Mouse (Mus musculus) limb, embryonic 10.5 days (tissue): ENCODE data around the gene Plin4. TPM values are rescaled to one million over a fixed set of nuclear protein-coding genes. Genes with fewer than 3 reads are reported as not detected.

Source experiments
- DNase-seq: peaks from one replicate; pipeline ENCODE4 v3.0.0-alpha.2; 2017; ENCODE audit warnings: low spot score
- H3K27ac ChIP-seq: fragments of 300-500 bp; sonication (generic); 2 replicates; pipeline ENCODE4 v1.5.1; 2016; ENCODE audit warnings: mild to moderate bottlenecking
- H3K27me3 ChIP-seq: fragments of 300-500 bp; sonication (generic); 2 replicates; pipeline ENCODE4 v1.6.1; 2016; ENCODE audit warnings: low read depth, mild to moderate bottlenecking; ENCODE audit not compliant: poor library complexity, severe bottlenecking
- H3K36me3 ChIP-seq: fragments of 300-500 bp; sonication (generic); 2 replicates; pipeline ENCODE4 v1.6.1; 2016; ENCODE audit warnings: mild to moderate bottlenecking, moderate library complexity
- H3K4me1 ChIP-seq: fragments of 300-500 bp; sonication (generic); 2 replicates; pipeline ENCODE4 v1.6.1; 2016
- H3K4me3 ChIP-seq: fragments of 300-500 bp; sonication (generic); 2 replicates; pipeline ENCODE4 v1.5.1; 2016; ENCODE audit warnings: mild to moderate bottlenecking, moderate library complexity
- H3K9me3 ChIP-seq: fragments of 300-500 bp; sonication (generic); replicated peaks from 2 replicates; pipeline ENCODE4 v1.6.1; 2016; ENCODE audit warnings: mild to moderate bottlenecking
- WGBS: fragments of 180-500 bp; shearing (Covaris S2); methylation state at CpG from one replicate; pipeline ENCODE4 v1.1.7; 2016; 5-methylcytosine and 5-hydroxymethylcytosine counted together
- polyA plus RNA-seq: library from polyadenylated mRNA; unstranded; fragments of >200 nt; fragmentation: Nextera tagmentation; extraction: Ambion mirVana; gene quantifications from 2 replicates; pipeline ENCODE4 v1.2.1, GENCODE M21; 2016

The Plin4 gene
- polyA plus RNA-seq, 1 experiment from 2014 or later: 0.10 TPM

DNA sequence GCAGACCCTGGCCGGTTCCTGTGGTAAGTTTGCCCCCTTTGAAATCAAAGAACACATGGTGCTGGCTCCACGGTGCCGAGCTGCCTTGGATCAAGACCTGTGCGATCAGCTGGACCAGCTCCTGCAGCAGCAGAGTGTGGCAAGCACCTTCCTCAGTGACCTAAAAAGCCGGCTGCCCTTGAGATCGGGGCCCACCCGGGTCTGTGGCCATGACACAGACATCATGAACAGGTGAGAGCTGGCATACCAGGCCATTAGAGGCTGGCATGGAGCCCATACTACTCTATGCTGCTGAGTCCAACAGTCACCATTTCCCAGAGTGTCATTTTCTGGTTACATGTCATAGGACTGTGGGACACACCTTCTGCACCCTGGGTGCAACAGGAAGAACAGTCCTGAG is 47.5 kb downstream of the Plin4 start:
- no peaks in the 10 kb centered on the region for H3K9me3 ChIP-seq
- H3K27me3 ChIP-seq: no peaks in the 10 kb centered on the region
- no peak overlapping the region for H3K4me3 ChIP-seq
- WGBS: 95% methylated on average over 7 of the region's 7 CpGs
- no peaks in the 10 kb centered on the region for H3K4me1 ChIP-seq
- peaks cover 100% of the 10 kb centered on the region for H3K36me3 ChIP-seq
- DNase-seq: no peak
- no peak overlapping the region for H3K27ac ChIP-seq

DNA sequence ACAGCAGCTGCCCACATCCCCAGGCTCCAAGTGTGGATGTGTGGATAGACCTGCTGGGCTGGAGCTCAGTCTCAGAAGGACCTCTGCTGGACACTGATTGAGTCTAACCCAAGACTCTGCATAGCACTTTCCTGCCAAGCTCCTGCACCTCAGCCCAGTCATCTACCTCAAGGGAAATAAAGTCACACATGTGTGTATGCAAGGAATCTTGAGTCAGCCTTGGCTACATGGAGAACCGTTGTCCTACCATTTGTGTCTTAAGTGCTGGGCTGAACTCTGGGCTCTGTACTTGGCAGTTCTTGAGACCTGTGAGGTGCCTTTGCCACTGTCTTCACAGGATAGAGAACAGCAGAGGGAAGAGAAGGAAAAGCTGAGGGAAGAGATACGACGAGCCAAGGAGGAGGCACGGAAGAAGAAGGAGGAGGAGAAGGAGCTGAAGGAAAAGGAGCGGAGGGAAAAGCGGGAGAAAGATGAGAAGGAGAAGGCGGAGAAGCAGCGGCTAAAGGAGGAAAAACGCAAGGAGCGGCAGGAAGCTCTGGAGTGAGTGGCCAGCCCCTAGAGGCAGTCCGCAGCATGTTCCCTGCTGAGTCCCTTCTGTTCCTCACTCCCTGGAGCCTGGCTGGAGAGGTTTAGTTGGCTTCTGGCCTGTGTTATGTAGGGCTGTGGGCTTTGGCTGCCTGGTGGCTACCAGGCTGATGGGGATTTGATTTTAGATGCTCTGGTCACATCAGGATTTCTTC is 52.1 kb downstream of the Plin4 start:
- no peak for DNase-seq
- Histone ChIP-seq H3K27me3 (no peaks in the 10 kb centered on the region), H3K27ac (no peak overlapping the region), H3K4me3 (no peak overlapping the region), H3K36me3 (peaks cover 97% of the 10 kb centered on the region), H3K9me3 (no peaks in the 10 kb centered on the region), H3K4me1 (no peaks in the 10 kb centered on the region)
- WGBS: 82% methylated on average over 11 of the region's 11 CpGs

DNA sequence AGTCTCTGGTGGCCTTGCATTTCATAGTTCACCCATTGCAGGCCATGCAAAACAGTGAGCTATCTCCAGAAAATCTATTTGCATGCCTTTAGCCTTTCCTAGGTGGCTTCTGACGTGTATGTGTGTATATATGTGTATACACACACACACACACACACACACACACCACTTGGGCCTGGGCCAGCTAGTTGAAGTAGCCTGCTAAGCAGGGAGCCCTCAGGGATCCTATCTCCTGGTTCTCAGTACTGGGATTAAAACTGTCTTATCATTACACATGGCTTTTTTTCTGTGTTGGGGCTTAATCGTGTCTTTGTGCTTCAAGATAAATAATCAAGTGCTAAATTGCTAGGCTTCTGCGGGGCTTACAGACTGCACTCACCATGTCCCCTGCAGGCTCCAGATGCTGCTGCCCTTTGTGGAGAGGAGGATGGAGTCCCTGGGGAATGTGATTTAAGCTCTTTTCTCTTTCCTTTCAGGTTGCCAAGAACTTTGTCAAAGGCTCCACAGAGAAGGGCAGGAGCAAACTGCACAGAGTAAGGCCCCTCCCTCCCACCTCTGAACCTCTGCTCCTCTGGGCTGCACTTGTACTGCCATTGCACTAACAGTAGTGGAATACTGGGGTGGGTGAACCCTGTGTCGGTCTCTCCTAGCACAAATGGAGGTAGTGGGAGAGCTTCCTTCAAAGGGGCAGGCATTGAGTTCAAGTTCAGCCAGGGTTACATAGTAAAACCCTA is 53.5 kb downstream of the Plin4 start:
- peaks cover 97% of the 10 kb centered on the region for H3K36me3 ChIP-seq
- no peaks in the 10 kb centered on the region for H3K4me1 ChIP-seq
- H3K27me3 ChIP-seq: no peaks in the 10 kb centered on the region
- no peak overlapping the region for H3K4me3 ChIP-seq
- WGBS: 90% methylated on average over 4 of the region's 4 CpGs
- H3K27ac ChIP-seq: no peak overlapping the region
- H3K9me3 ChIP-seq: no peaks in the 10 kb centered on the region
- DNase-seq: no peak

DNA sequence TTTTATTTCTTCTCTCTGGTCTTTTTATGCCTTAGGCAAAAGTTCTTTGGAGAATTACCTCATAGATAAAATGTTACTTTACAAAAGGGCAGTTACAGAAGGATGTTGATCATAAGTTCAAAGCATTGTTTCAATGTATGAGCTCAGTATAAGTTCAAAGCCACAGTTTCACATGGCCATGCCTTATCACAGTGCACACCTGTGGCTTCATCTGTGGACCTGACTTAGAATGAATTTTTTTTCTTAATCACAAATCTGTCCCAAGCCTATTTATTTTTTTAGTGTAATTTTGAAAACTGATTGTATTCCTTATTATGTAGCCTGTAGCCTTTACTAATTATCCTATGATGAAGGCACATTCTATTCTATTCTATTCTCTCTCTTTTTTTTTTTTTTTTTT is 54.7 kb downstream of the Plin4 start:
- Histone ChIP-seq H3K36me3 (peaks cover 97% of the 10 kb centered on the region), H3K9me3 (no peaks in the 10 kb centered on the region), H3K27me3 (no peaks in the 10 kb centered on the region), H3K4me1 (no peaks in the 10 kb centered on the region), H3K4me3 (no peak overlapping the region), H3K27ac (no peak overlapping the region)
- DNase-seq: no peak

DNA sequence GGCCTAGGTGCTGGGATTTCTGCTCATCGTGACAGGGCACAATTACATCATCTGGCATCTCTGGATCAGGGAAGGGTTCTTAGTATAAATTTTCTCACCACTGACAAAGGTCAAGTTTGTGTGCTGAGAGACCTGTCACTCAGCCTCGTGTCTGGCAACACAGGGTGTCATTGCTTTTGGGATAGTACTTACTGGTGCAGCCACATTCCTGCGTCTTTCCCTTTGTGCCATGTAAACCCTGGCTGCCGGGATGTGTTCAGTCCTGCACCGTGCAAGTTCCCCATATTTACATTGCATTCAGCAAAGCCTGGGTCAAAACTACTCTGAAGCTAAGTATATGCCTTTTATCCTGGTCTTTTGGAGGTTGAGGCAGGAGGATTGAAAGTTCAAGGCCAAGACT is 58.2 kb downstream of the Plin4 start:
- Histone ChIP-seq H3K9me3 (no peaks in the 10 kb centered on the region), H3K4me3 (no peak overlapping the region), H3K27me3 (no peaks in the 10 kb centered on the region), H3K27ac (no peak overlapping the region), H3K36me3 (peaks cover 97% of the 10 kb centered on the region), H3K4me1 (no peaks in the 10 kb centered on the region)
- DNase-seq: no peak
- 91% methylated on average over 5 of the region's 5 CpGs for WGBS

Other genes starting within 250 kb of the Plin4 start
- gene Zfp119a, start 230.9 kb downstream of the Plin4 start, polyA plus RNA-seq: 7.3 and 9.5 TPM in 2 replicates
- gene Zfp959, start 217.7 kb downstream of the Plin4 start, polyA plus RNA-seq: 13.2 and 15.5 TPM in 2 replicates
- 3.9 and 5.0 TPM in 2 replicates for gene Zfp119b, start 160.3 kb downstream of the Plin4 start, polyA plus RNA-seq
- gene Ebi3, start 157.2 kb downstream of the Plin4 start, polyA plus RNA-seq: 0.90 and 1.1 TPM in 2 replicates
- gene Yju2, start 150.7 kb downstream of the Plin4 start, polyA plus RNA-seq: 27.7 and 28.5 TPM in 2 replicates
- gene Shd, start 139.3 kb downstream of the Plin4 start, polyA plus RNA-seq: 23.6 and 39.7 TPM in 2 replicates
- 44.0 and 56.6 TPM in 2 replicates for gene Fsd1, start 123.3 kb downstream of the Plin4 start, polyA plus RNA-seq
- 6.4 and 7.3 TPM in 2 replicates for gene Stap2, start 104.2 kb downstream of the Plin4 start, polyA plus RNA-seq
- 115 and 130 TPM in 2 replicates for gene Mpnd, start 104.1 kb downstream of the Plin4 start, polyA plus RNA-seq
- gene Sh3gl1, start 73.2 kb downstream of the Plin4 start, polyA plus RNA-seq: 181 and 187 TPM in 2 replicates
- 54.7 and 60.2 TPM in 2 replicates for gene Chaf1a, start 69.4 kb downstream of the Plin4 start, polyA plus RNA-seq
- 33.3 and 40.3 TPM in 2 replicates for gene Ubxn6, start 34.8 kb downstream of the Plin4 start, polyA plus RNA-seq
- 205 and 213 TPM in 2 replicates for gene Hdgfl2, start 30.2 kb downstream of the Plin4 start, polyA plus RNA-seq
- 0.21 and 0.36 TPM in 2 replicates for gene Plin5, start 7.8 kb upstream of the Plin4 start, polyA plus RNA-seq
- gene Lrg1, start 12.2 kb upstream of the Plin4 start, polyA plus RNA-seq: 0.23 TPM in 1 of 2 replicates, not detected in the other
- gene Sema6b, start 30.5 kb upstream of the Plin4 start, polyA plus RNA-seq: 0.88 and 1.0 TPM in 2 replicates
- 6.1 and 10.6 TPM in 2 replicates for gene Tnfaip8l1, start 52.7 kb upstream of the Plin4 start, polyA plus RNA-seq
- gene Mydgf, start 74.1 kb upstream of the Plin4 start, polyA plus RNA-seq: 78.0 and 80.7 TPM in 2 replicates
- gene Dpp9, start 109.1 kb upstream of the Plin4 start, polyA plus RNA-seq: 44.5 and 44.8 TPM in 2 replicates
- gene Fem1a, start 147.0 kb upstream of the Plin4 start, polyA plus RNA-seq: 12.2 and 14.6 TPM in 2 replicates
- gene Ticam1, start 167.0 kb upstream of the Plin4 start, polyA plus RNA-seq: 3.0 TPM in 2 replicates
- 78.2 and 89.7 TPM in 2 replicates for gene Plin3, start 183.1 kb upstream of the Plin4 start, polyA plus RNA-seq
- not detected in 2 replicates for gene Arrdc5, start 190.5 kb upstream of the Plin4 start, polyA plus RNA-seq
- 316 and 336 TPM in 2 replicates for gene Uhrf1, start 193.5 kb upstream of the Plin4 start, polyA plus RNA-seq
- 37.7 and 46.8 TPM in 2 replicates for gene Kdm4b, start 216.3 kb upstream of the Plin4 start, polyA plus RNA-seq